Mouse (Mus musculus) liver, postnatal 0 days (tissue): ENCODE measurements around the gene U2af2.

Experiments
- CTCF ChIP-seq: sonication (generic); IDR thresholded peaks from 2 replicates; pipeline ENCODE4 v1.5.1; 2016; ENCODE audit warnings: antibody characterized with exemption, low read depth
- EP300 ChIP-seq: IDR thresholded peaks from 2 replicates; pipeline ENCODE4 v1.6.1; 2016; ENCODE audit warnings: antibody characterized with exemption, low read depth, mild to moderate bottlenecking

- TF ChIP-seq CTCF (no peak), EP300 (no peak)
Measured at GRCm38 (mm10) chr7:5044981-5045380, 17.0 kb upstream of the U2af2 start.
